Comparison of ENCODE assay signal across 14 mouse cellular contexts in genomic region chr8:64644108-64645005, GRCm38 (mm10). TPM values are rescaled to one million over a fixed set of nuclear protein-coding genes. Genes with fewer than 3 reads are reported as not detected.
DNase-seq lines count a peak whose midpoint lies in the region; ATAC-seq and TF ChIP-seq lines count a peak whose summit lies in the region.
"Had no signal": no experiment of that assay in that cellular context is flagged by ENCODE, and none has a peak within 500 bp of the region (broad histone marks: within the 10 kb centered on the region; RNA-seq: fewer than 3 reads in every experiment).

No protein-coding gene starts in this region.

- no peak for TF ChIP-seq EP300 in liver, postnatal 0 days (IDR thresholded peaks at IDR 0.05; ENCODE audit: low read depth)

- no peaks in the 10 kb centered on the region for H3K9me3 ChIP-seq in hindbrain, embryonic 16.5 days (ENCODE audit: control insufficient read depth, low read length)
- H3K9me3 ChIP-seq in hindbrain, embryonic 10.5 days = no peaks in the 10 kb centered on the region
- no peaks in the 10 kb centered on the region for H3K9me3 ChIP-seq in liver, postnatal 0 days (ENCODE audit: low read length)
- H3K9me3 ChIP-seq: heart, embryonic 15.5 days; hindbrain, embryonic 15.5 days; limb, embryonic 15.5 days had no signal

- peak; percentile 46 for ATAC-seq in hindbrain, embryonic 16.5 days
- ATAC-seq in megakaryocyte progenitor cell, adult 5-6 weeks (replicated peaks; ENCODE audit: poor library complexity) = no peak
- no peak for ATAC-seq in liver, postnatal 0 days

- WGBS in hindbrain, embryonic 16.5 days = 79% methylated on average over 12 of the region's 12 CpGs
- 89% methylated on average over 12 of the region's 12 CpGs for WGBS in hindbrain, embryonic 10.5 days
- WGBS in liver, postnatal 0 days (ENCODE audit: insufficient replicate concordance) = 81% methylated on average over 12 of the region's 12 CpGs

- no peak overlapping the region for H3K27ac ChIP-seq in hindbrain, embryonic 16.5 days (ENCODE audit: low read depth, low read length)
- H3K27ac ChIP-seq in hindbrain, embryonic 10.5 days = no peak overlapping the region
- H3K27ac ChIP-seq in liver, postnatal 0 days (ENCODE audit: low read depth) = no peak overlapping the region
- H3K27ac ChIP-seq: heart, embryonic 15.5 days; hindbrain, embryonic 15.5 days; limb, embryonic 15.5 days had no signal

- no peak for TF ChIP-seq CTCF in brain, embryonic 14.5 days (IDR thresholded peaks at IDR 0.05; ENCODE audit: borderline replicate concordance, extremely low read depth, insufficient read depth, insufficient read length)
- TF ChIP-seq CTCF in liver, postnatal 0 days (IDR thresholded peaks at IDR 0.05; ENCODE audit: low read depth) = no peak

- H3K27me3 ChIP-seq in hindbrain, embryonic 16.5 days (replicated peaks; ENCODE audit: control insufficient read depth, insufficient read depth, low read length) = no peaks in the 10 kb centered on the region
- no peaks in the 10 kb centered on the region for H3K27me3 ChIP-seq in hindbrain, embryonic 10.5 days (ENCODE audit: insufficient read depth, poor library complexity, severe bottlenecking)
- H3K27me3 ChIP-seq in liver, postnatal 0 days (ENCODE audit: insufficient read depth, low read length) = no peaks in the 10 kb centered on the region
- H3K27me3 ChIP-seq: heart, embryonic 15.5 days; hindbrain, embryonic 15.5 days; limb, embryonic 15.5 days had no signal

- H3K4me3 ChIP-seq in hindbrain, embryonic 16.5 days (ENCODE audit: low read length) = no peak overlapping the region
- no peak overlapping the region for H3K4me3 ChIP-seq in hindbrain, embryonic 10.5 days
- no peak overlapping the region for H3K4me3 ChIP-seq in liver, postnatal 0 days (ENCODE audit: low read depth, low read length)
- H3K4me3 ChIP-seq: heart, embryonic 15.5 days; hindbrain, embryonic 15.5 days; limb, embryonic 15.5 days had no signal

- H3K9ac ChIP-seq in hindbrain, embryonic 16.5 days (ENCODE audit: low read depth, low read length) = no peak overlapping the region
- H3K9ac ChIP-seq in liver, postnatal 0 days (replicated peaks) = no peak overlapping the region
- H3K9ac ChIP-seq: heart, embryonic 15.5 days; hindbrain, embryonic 15.5 days; limb, embryonic 15.5 days had no signal

- peaks cover 4% of the 10 kb centered on the region for H3K4me1 ChIP-seq in hindbrain, embryonic 16.5 days (ENCODE audit: control insufficient read depth, insufficient read depth, low read depth, low read length)
- H3K4me1 ChIP-seq in hindbrain, embryonic 10.5 days (replicated peaks) = no peaks in the 10 kb centered on the region
- no peaks in the 10 kb centered on the region for H3K4me1 ChIP-seq in liver, postnatal 0 days (ENCODE audit: insufficient read depth)
- H3K4me1 ChIP-seq: limb, embryonic 15.5 days had no signal

- peak; percentile 40 for DNase-seq in adrenal gland, adult 2 months
- DNase-seq in adrenal gland, adult 18-20 months (ENCODE audit: low spot score in 2 of 2) = no peak
- DNase-seq in hindbrain, embryonic 10.5 days (ENCODE audit: low spot score) = no peak
- DNase-seq in 3134 (ENCODE audit: extremely low read depth, insufficient read length, low spot score) = peak; percentile 27
- DNase-seq in brain, embryonic 14.5 days (ENCODE audit: low read depth) = peak; percentile 56
- no peak for DNase-seq in liver, postnatal 0 days
- DNase-seq: B cell, adult 2 months; cerebellum, postnatal 36 days had no signal

- no peak overlapping the region for H3K4me2 ChIP-seq in hindbrain, embryonic 16.5 days (ENCODE audit: low read length)
- no peak overlapping the region for H3K4me2 ChIP-seq in liver, postnatal 0 days (ENCODE audit: low read depth, low read length)
- H3K4me2 ChIP-seq: heart, embryonic 15.5 days; hindbrain, embryonic 15.5 days; limb, embryonic 15.5 days had no signal

- H3K36me3 ChIP-seq in hindbrain, embryonic 16.5 days (ENCODE audit: control insufficient read depth, insufficient read depth, low read length) = no peaks in the 10 kb centered on the region
- no peaks in the 10 kb centered on the region for H3K36me3 ChIP-seq in hindbrain, embryonic 10.5 days
- no peaks in the 10 kb centered on the region for H3K36me3 ChIP-seq in liver, postnatal 0 days (replicated peaks; ENCODE audit: insufficient read depth, low read length)
- H3K36me3 ChIP-seq: heart, embryonic 15.5 days; hindbrain, embryonic 15.5 days; limb, embryonic 15.5 days had no signal

- no peak for TF ChIP-seq POLR2A in brain, embryonic 14.5 days (IDR thresholded peaks at IDR 0.05; ENCODE audit: borderline replicate concordance, extremely low read depth, insufficient read depth, insufficient read length, poor library complexity, severe bottlenecking)

RNA-seq across cellular contexts. Expression of gene Cpe, which starts 48.5 kb away (rescaled TPM):
- 1,000 to 10,000 TPM in 1 of 2 experiments, 100 to 1,000 TPM in 1; 895 to 1,063 TPM for total RNA-seq in adrenal gland, adult 2 months (2021)
- polyA plus RNA-seq in adrenal gland, adult 2 months (2012; rRNA removed) = 299 and 315 TPM in 2 replicates
- 100 to 1,000 TPM; 765 to 787 TPM for total RNA-seq in adrenal gland, adult 18-20 months (2021)
- 718 and 866 TPM in 2 replicates for polyA plus RNA-seq in hindbrain, embryonic 16.5 days (2015; fragmentation: Nextera tagmentation; extraction: Ambion mirVana)
- 91.0 and 160 TPM in 2 replicates for polyA plus RNA-seq in hindbrain, embryonic 10.5 days (2016; fragmentation: Nextera tagmentation; extraction: Ambion mirVana)
- 200 and 339 TPM in 2 replicates for polyA plus RNA-seq in brain, embryonic 14.5 days (2012; rRNA removed)
- total RNA-seq in megakaryocyte progenitor cell, adult 5-6 weeks (2015) = not detected in 2 replicates
- not detected in 2 replicates for total RNA-seq in megakaryocyte progenitor cell, adult 5-6 weeks (2017)
- 4.7 and 5.8 TPM in 2 replicates for polyA plus RNA-seq in liver, postnatal 0 days (2015; fragmentation: Nextera tagmentation; extraction: Ambion mirVana)
- total RNA-seq: MEL had no signal

Comparison
In these comparisons a context has a peak if more than half of its experiments do, and no peak if none do; other contexts are left out.
1. DNase-seq: peak in adrenal gland, adult 2 months (single experiment), 3134 (single experiment) and brain, embryonic 14.5 days (single experiment); none in adrenal gland, adult 18-20 months (0 of 2), hindbrain, embryonic 10.5 days (single experiment) and liver, postnatal 0 days (single experiment).
2. RNA of gene Cpe, which starts 48.5 kb away (polyA plus RNA-seq): 718 to 866 TPM in hindbrain, embryonic 16.5 days, 200 to 339 TPM in brain, embryonic 14.5 days, 299 to 315 TPM in adrenal gland, adult 2 months and 91.0 to 160 TPM in hindbrain, embryonic 10.5 days; 4.7 to 5.8 TPM in liver, postnatal 0 days; every median in the first group is over 10 times any median in the second.